Mouse (Mus musculus): ENCODE measurements around the gene Prr14. TPM values are rescaled to one million over a fixed set of nuclear protein-coding genes. Genes with fewer than 3 reads are reported as not detected.

The Prr14 gene
- polyA plus RNA-seq, 1 experiment from 2014 or later: 44.3 TPM

GRCm38 (mm10) chr7:127466606-127467005, 7.2 kb downstream of the Prr14 start:
- no peaks in the 10 kb centered on the region for H3K27me3 ChIP-seq (ENCODE audit: control insufficient read depth, insufficient read depth, low read length)
- H3K4me1 ChIP-seq (ENCODE audit: control insufficient read depth, insufficient read depth, low read length): peaks cover 9% of the 10 kb centered on the region; the same call in 1 of the 2 replicates
- H3K4me2 ChIP-seq (ENCODE audit: low read length): no peak overlapping the region
- H3K36me3 ChIP-seq (ENCODE audit: control insufficient read depth, insufficient read depth, low read length): peaks cover 11% of the 10 kb centered on the region
- H3K9me3 ChIP-seq (ENCODE audit: control insufficient read depth, low read length): no peaks in the 10 kb centered on the region
- DNase-seq (no peak), ATAC-seq (ENCODE audit: low FRiP score, low TSS enrichment) (no peak)
- 98% methylated on average over 4 of the region's 4 CpGs for WGBS
- no peak overlapping the region for H3K9ac ChIP-seq (replicated peaks; ENCODE audit: low read length)
- no peak overlapping the region for H3K4me3 ChIP-seq (replicated peaks; ENCODE audit: low read depth, low read length)
- H3K27ac ChIP-seq (replicated peaks; ENCODE audit: low read depth, low read length): no peak overlapping the region

GRCm38 (mm10) chr7:127470011-127470715, 10.8 kb downstream of the Prr14 start:
- Histone ChIP-seq H3K27ac (replicated peaks; ENCODE audit: low read depth, low read length) (peak overlapping the region; percentile 91), H3K4me1 (ENCODE audit: control insufficient read depth, insufficient read depth, low read length) (peaks cover 16% of the 10 kb centered on the region), H3K9ac (replicated peaks; ENCODE audit: low read length) (peak overlapping the region; percentile 88), H3K9me3 (ENCODE audit: control insufficient read depth, low read length) (no peaks in the 10 kb centered on the region), H3K36me3 (ENCODE audit: control insufficient read depth, insufficient read depth, low read length) (peaks cover 30% of the 10 kb centered on the region), H3K4me2 (ENCODE audit: low read length) (peak overlapping the region; percentile 83), H3K4me3 (replicated peaks; ENCODE audit: low read depth, low read length) (peak overlapping the region; percentile 67), H3K27me3 (ENCODE audit: control insufficient read depth, insufficient read depth, low read length) (no peaks in the 10 kb centered on the region)
- DNase-seq (no peak), ATAC-seq (ENCODE audit: low FRiP score, low TSS enrichment) (no peak)
- WGBS: 9% methylated on average over 10 of the region's 10 CpGs

GRCm38 (mm10) chr7:127470743-127471645, 11.6 kb downstream of the Prr14 start:
- Histone ChIP-seq H3K4me3 (replicated peaks; ENCODE audit: low read depth, low read length) (peak overlapping the region; percentile 67), H3K4me2 (ENCODE audit: low read length) (peak overlapping the region; percentile 83), H3K36me3 (ENCODE audit: control insufficient read depth, insufficient read depth, low read length) (peaks cover 38% of the 10 kb centered on the region), H3K27me3 (ENCODE audit: control insufficient read depth, insufficient read depth, low read length) (no peaks in the 10 kb centered on the region), H3K9ac (replicated peaks; ENCODE audit: low read length) (peak overlapping the region; percentile 88), H3K9me3 (ENCODE audit: control insufficient read depth, low read length) (no peaks in the 10 kb centered on the region), H3K27ac (replicated peaks; ENCODE audit: low read depth, low read length) (peak overlapping the region; percentile 91), H3K4me1 (ENCODE audit: control insufficient read depth, insufficient read depth, low read length) (peaks cover 16% of the 10 kb centered on the region)
- ATAC-seq (ENCODE audit: low FRiP score, low TSS enrichment) (peak; percentile 93), DNase-seq (peak; percentile 97)
- WGBS: under 1% methylated on average over 45 of the region's 46 CpGs

- no peaks in the 10 kb centered on the region for H3K27me3 ChIP-seq (ENCODE audit: control insufficient read depth, insufficient read depth, low read length)
These were observed 12.2 kb downstream of the Prr14 start for GRCm38 (mm10) chr7:127471646-127472010.

GRCm38 (mm10) chr7:127472060-127472459, 12.6 kb downstream of the Prr14 start:
- WGBS: 1% methylated on average over 7 of the region's 7 CpGs
- peak overlapping the region; percentile 88 for H3K9ac ChIP-seq (replicated peaks; ENCODE audit: low read length)
- peak overlapping the region; percentile 91 for H3K27ac ChIP-seq (replicated peaks; ENCODE audit: low read depth, low read length)
- peaks cover 19% of the 10 kb centered on the region for H3K4me1 ChIP-seq (ENCODE audit: control insufficient read depth, insufficient read depth, low read length)
- ATAC-seq (ENCODE audit: low FRiP score, low TSS enrichment): no peak
- H3K4me3 ChIP-seq (replicated peaks; ENCODE audit: low read depth, low read length): peak overlapping the region; percentile 67
- DNase-seq: peak; percentile 38
- H3K27me3 ChIP-seq (ENCODE audit: control insufficient read depth, insufficient read depth, low read length): no peaks in the 10 kb centered on the region
- peak overlapping the region; percentile 83 for H3K4me2 ChIP-seq (ENCODE audit: low read length)
- peaks cover 45% of the 10 kb centered on the region for H3K36me3 ChIP-seq (ENCODE audit: control insufficient read depth, insufficient read depth, low read length)
- H3K9me3 ChIP-seq (ENCODE audit: control insufficient read depth, low read length): no peaks in the 10 kb centered on the region

More at GRCm38 (mm10) chr7:127471646-127472010, 12.2 kb downstream of the Prr14 start:
- Histone ChIP-seq H3K36me3 (ENCODE audit: control insufficient read depth, insufficient read depth, low read length) (peaks cover 41% of the 10 kb centered on the region), H3K4me3 (replicated peaks; ENCODE audit: low read depth, low read length) (peak overlapping the region; percentile 67), H3K4me1 (ENCODE audit: control insufficient read depth, insufficient read depth, low read length) (peaks cover 16% of the 10 kb centered on the region), H3K4me2 (ENCODE audit: low read length) (peak overlapping the region; percentile 83), H3K27ac (replicated peaks; ENCODE audit: low read depth, low read length) (peak overlapping the region; percentile 91), H3K9me3 (ENCODE audit: control insufficient read depth, low read length) (no peaks in the 10 kb centered on the region), H3K9ac (replicated peaks; ENCODE audit: low read length) (peak overlapping the region; percentile 88)
- under 1% methylated on average over 25 of the region's 25 CpGs for WGBS
- DNase-seq: no peak
- peak; percentile 51; the same call in 1 of the 2 replicates for ATAC-seq (ENCODE audit: low FRiP score, low TSS enrichment)

- no peak overlapping the region for H3K9ac ChIP-seq (replicated peaks; ENCODE audit: low read length)
- DNase-seq (peak; percentile 17), ATAC-seq (ENCODE audit: low FRiP score, low TSS enrichment) (no peak)
- no peak overlapping the region for H3K27ac ChIP-seq (replicated peaks; ENCODE audit: low read depth, low read length)
- no peak overlapping the region for H3K4me2 ChIP-seq (ENCODE audit: low read length)
- peaks cover 42% of the 10 kb centered on the region for H3K36me3 ChIP-seq (ENCODE audit: control insufficient read depth, insufficient read depth, low read length)
- no peak overlapping the region for H3K4me3 ChIP-seq (replicated peaks; ENCODE audit: low read depth, low read length)
- no peaks in the 10 kb centered on the region for H3K9me3 ChIP-seq (ENCODE audit: control insufficient read depth, low read length)
- H3K4me1 ChIP-seq (ENCODE audit: control insufficient read depth, insufficient read depth, low read length): peaks cover 23% of the 10 kb centered on the region
- WGBS: 79% methylated on average over 5 of the region's 5 CpGs
- no peaks in the 10 kb centered on the region for H3K27me3 ChIP-seq (ENCODE audit: control insufficient read depth, insufficient read depth, low read length)
These were observed 14.3 kb downstream of the Prr14 start for GRCm38 (mm10) chr7:127473705-127474104.

- peaks cover 42% of the 10 kb centered on the region for H3K36me3 ChIP-seq (ENCODE audit: control insufficient read depth, insufficient read depth, low read length)
- H3K27me3 ChIP-seq (ENCODE audit: control insufficient read depth, insufficient read depth, low read length): no peaks in the 10 kb centered on the region
- H3K9ac ChIP-seq (replicated peaks; ENCODE audit: low read length): no peak overlapping the region
- H3K27ac ChIP-seq (replicated peaks; ENCODE audit: low read depth, low read length): no peak overlapping the region
- H3K4me1 ChIP-seq (ENCODE audit: control insufficient read depth, insufficient read depth, low read length): peaks cover 18% of the 10 kb centered on the region
- ATAC-seq (ENCODE audit: low FRiP score, low TSS enrichment): no peak
- no peak overlapping the region for H3K4me3 ChIP-seq (replicated peaks; ENCODE audit: low read depth, low read length)
- H3K4me2 ChIP-seq (ENCODE audit: low read length): no peak overlapping the region
- WGBS: 80% methylated on average over 6 of the region's 6 CpGs
- H3K9me3 ChIP-seq (ENCODE audit: control insufficient read depth, low read length): no peaks in the 10 kb centered on the region
- no peak for DNase-seq
These were observed 15.1 kb downstream of the Prr14 start for GRCm38 (mm10) chr7:127474378-127475070.

GRCm38 (mm10) chr7:127475186-127475740, 15.9 kb downstream of the Prr14 start:
- Histone ChIP-seq H3K9me3 (ENCODE audit: control insufficient read depth, low read length) (no peaks in the 10 kb centered on the region), H3K9ac (replicated peaks; ENCODE audit: low read length) (no peak overlapping the region), H3K27me3 (ENCODE audit: control insufficient read depth, insufficient read depth, low read length) (no peaks in the 10 kb centered on the region), H3K4me2 (ENCODE audit: low read length) (no peak overlapping the region), H3K4me3 (replicated peaks; ENCODE audit: low read depth, low read length) (no peak overlapping the region), H3K27ac (replicated peaks; ENCODE audit: low read depth, low read length) (no peak overlapping the region), H3K4me1 (ENCODE audit: control insufficient read depth, insufficient read depth, low read length) (peaks cover 22% of the 10 kb centered on the region), H3K36me3 (ENCODE audit: control insufficient read depth, insufficient read depth, low read length) (peaks cover 42% of the 10 kb centered on the region)
- ATAC-seq (ENCODE audit: low FRiP score, low TSS enrichment) (no peak), DNase-seq (no peak)
- 94% methylated on average over 11 of the region's 11 CpGs for whole genome bisulfite sequencing

Measured in midbrain, embryonic 14.5 days (tissue).